Mouse (Mus musculus): Measurements from ENCODE around the gene Alx3. TPM values are rescaled to one million over a fixed set of nuclear protein-coding genes. Genes with fewer than 3 reads are reported as not detected.

Alx3 gene
- total RNA-seq, 2 experiments from 2014 or later, result 0.69 to 0.85 TPM

Other genes with a start within 250 kb of the Alx3 start
- 10 to 100 TPM; 33.1 to 35.8 TPM for gene Kcnc4, start 135.5 kb upstream of the Alx3 start, total RNA-seq (2021)
- gene Slc6a17, start 77.0 kb upstream of the Alx3 start, total RNA-seq (2021), result 100 to 1,000 TPM; 281 to 304 TPM
- gene Ubl4b, start 40.0 kb upstream of the Alx3 start, total RNA-seq (2021), result not detected
- not detected for gene Gm10961, start 36.3 kb downstream of the Alx3 start, total RNA-seq (2021)
- 10 to 100 TPM; 76.7 to 77.6 TPM for gene Strip1, start 36.7 kb downstream of the Alx3 start, total RNA-seq (2021)
- 100 to 1,000 TPM; 331 to 365 TPM for gene Ahcyl1, start 101.5 kb downstream of the Alx3 start, total RNA-seq (2021)
- gene Csf1, start 165.4 kb downstream of the Alx3 start, total RNA-seq (2021), result 10 to 100 TPM; 11.9 to 13.3 TPM